In the genomic region with DNA sequence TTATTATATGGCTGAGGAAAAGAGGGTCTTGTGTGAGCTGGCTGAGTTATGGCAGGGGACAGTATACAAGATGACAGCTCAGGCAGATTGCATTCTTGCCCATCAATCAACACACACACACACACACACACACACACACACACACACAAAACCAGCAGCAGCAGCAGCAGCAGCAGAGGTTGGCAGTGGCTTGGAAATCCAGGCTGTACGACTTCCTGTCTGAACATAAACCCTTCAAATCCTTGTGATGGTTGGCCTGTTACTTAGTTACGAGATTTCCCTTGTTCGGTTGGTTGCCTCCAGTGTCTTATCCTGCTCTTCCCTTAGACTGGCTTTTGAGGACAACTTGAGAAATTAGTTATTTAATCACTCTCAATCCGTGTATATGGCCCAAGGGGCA, we compare ENCODE assay signal across 13 mouse cellular contexts.
DNase-seq lines count a peak whose midpoint lies in the region; ATAC-seq and TF ChIP-seq lines count a peak whose summit lies in the region.
"Had no signal": no experiment of that assay in that cellular context is flagged by ENCODE, and none has a peak within 500 bp of the region (broad histone marks: within the 10 kb centered on the region; RNA-seq: fewer than 3 reads in every experiment).

No protein-coding gene starts in this region.

- no peaks in the 10 kb centered on the region for H3K9me3 ChIP-seq in neural tube, embryonic 13.5 days

- H3K4me1 ChIP-seq in kidney, adult 2 months (ENCODE audit: control insufficient read depth, insufficient read depth, low read length): no peaks in the 10 kb centered on the region
- peaks cover 40% of the 10 kb centered on the region for H3K4me1 ChIP-seq in neural tube, embryonic 13.5 days (replicated peaks)

- DNase-seq in embryo, embryonic 11 days: peak; percentile 28
- DNase-seq in embryo, embryonic 10 days (ENCODE audit: low spot score): no peak
- peak; percentile 15 for DNase-seq in kidney, adult 2 months
- no peak for DNase-seq in kidney, adult 11 months
- no peak for DNase-seq in neural tube, embryonic 10.5 days (ENCODE audit: extremely low spot score, low spot score)
- no peak for DNase-seq in liver
- DNase-seq in thymus, postnatal 14 days: no peak
- DNase-seq: cerebellum, adult 9-10 months; liver, postnatal 0 days; retina, postnatal 1 day had no signal

- ATAC-seq in neural tube, embryonic 13.5 days (ENCODE audit: low read depth): peak; percentile 67; the same call in 1 of the 2 replicates
- ATAC-seq: activated CD4-positive, CD25-positive, alpha-beta regulatory T cell, adult 4 months; liver, postnatal 0 days had no signal

- no peaks in the 10 kb centered on the region for H3K36me3 ChIP-seq in kidney, adult 2 months (ENCODE audit: control insufficient read depth, insufficient read depth, low read length)
- no peaks in the 10 kb centered on the region for H3K36me3 ChIP-seq in neural tube, embryonic 13.5 days

- TF ChIP-seq POLR2A in kidney, adult 2 months (IDR thresholded peaks at IDR 0.05; ENCODE audit: low read depth, low read length): no peak

- TF ChIP-seq CTCF in kidney, adult 2 months (conservative IDR thresholded peaks at IDR 0.05; ENCODE audit: insufficient read depth, insufficient read length, low read depth, low read length): no peak

- no peaks in the 10 kb centered on the region for H3K27me3 ChIP-seq in kidney, adult 2 months (replicated peaks; ENCODE audit: control insufficient read depth, insufficient read depth, low read length)
- peaks cover 4% of the 10 kb centered on the region; the same call in 1 of the 2 replicates for H3K27me3 ChIP-seq in neural tube, embryonic 13.5 days

- H3K9ac ChIP-seq in neural tube, embryonic 13.5 days: no peak overlapping the region
- H3K9ac ChIP-seq: liver, postnatal 0 days had no signal

- 39% methylated on average over 4 of the region's 4 CpGs for WGBS in kidney, adult 2 months
- WGBS in neural tube, embryonic 13.5 days: 43% methylated on average over 4 of the region's 4 CpGs

- H3K4me2 ChIP-seq in neural tube, embryonic 13.5 days: no peak overlapping the region

- no peak overlapping the region for H3K4me3 ChIP-seq in kidney, adult 2 months (ENCODE audit: insufficient read depth, low read depth, low read length)
- H3K4me3 ChIP-seq in neural tube, embryonic 13.5 days: no peak overlapping the region
- H3K4me3 ChIP-seq: layer of hippocampus, adult 2 months had no signal

- no peak overlapping the region for H3K27ac ChIP-seq in kidney, adult 2 months (ENCODE audit: insufficient read depth, low read depth, low read length)
- H3K27ac ChIP-seq in neural tube, embryonic 13.5 days (replicated peaks): peak overlapping the region; percentile 65
- H3K27ac ChIP-seq: layer of hippocampus, adult 2 months had no signal

Comparison
In these comparisons a context has a peak if more than half of its experiments do, and no peak if none do; other contexts are left out.
1. DNase-seq: peak in embryo, embryonic 11 days (single experiment) and kidney, adult 2 months (single experiment); none in embryo, embryonic 10 days (single experiment), kidney, adult 11 months (single experiment), neural tube, embryonic 10.5 days (single experiment), liver (single experiment) and thymus, postnatal 14 days (single experiment).